In genomic region chr6:29815634-29816033, GRCm38 (mm10) we compare ENCODE assay signal across 23 mouse cellular contexts. TPM values are rescaled to one million over a fixed set of nuclear protein-coding genes. Genes with fewer than 3 reads are reported as not detected.
A peak's percentile ranks its signal among the peaks of the same experiment; 100 is the strongest.
DNase-seq lines count a peak whose midpoint lies in the region; ATAC-seq lines count a peak whose summit lies in the region.
"Had no signal": no experiment of that assay in that cellular context is flagged by ENCODE, and none has a peak within 500 bp of the region (broad histone marks: within the 10 kb centered on the region; RNA-seq: fewer than 3 reads in every experiment).

No protein-coding gene starts in this region.

- no peaks in the 10 kb centered on the region for H3K9me3 ChIP-seq in hindbrain, embryonic 10.5 days
- no peaks in the 10 kb centered on the region for H3K9me3 ChIP-seq in hindbrain, embryonic 16.5 days (ENCODE audit: control insufficient read depth, low read length)
- no peaks in the 10 kb centered on the region for H3K9me3 ChIP-seq in forebrain, embryonic 15.5 days
- no peaks in the 10 kb centered on the region for H3K9me3 ChIP-seq in midbrain, embryonic 12.5 days
- H3K9me3 ChIP-seq: heart, embryonic 13.5 days; liver, embryonic 13.5 days had no signal

- H3K27ac ChIP-seq in hindbrain, embryonic 10.5 days = peak overlapping the region; percentile 66; the same call in 1 of the 2 replicates
- H3K27ac ChIP-seq in hindbrain, embryonic 16.5 days (ENCODE audit: low read depth, low read length) = no peak overlapping the region
- H3K27ac ChIP-seq in forebrain, embryonic 15.5 days (replicated peaks) = peak overlapping the region; percentile 71; the same call in 1 of the 2 replicates
- peak overlapping the region; percentile 72 for H3K27ac ChIP-seq in midbrain, embryonic 12.5 days (replicated peaks)
- H3K27ac ChIP-seq: heart, embryonic 13.5 days; liver, embryonic 13.5 days; macrophage had no signal

- H3K36me3 ChIP-seq in hindbrain, embryonic 10.5 days = no peaks in the 10 kb centered on the region
- no peaks in the 10 kb centered on the region for H3K36me3 ChIP-seq in hindbrain, embryonic 16.5 days (ENCODE audit: control insufficient read depth, insufficient read depth, low read length)
- H3K36me3 ChIP-seq in forebrain, embryonic 15.5 days = no peaks in the 10 kb centered on the region
- no peaks in the 10 kb centered on the region for H3K36me3 ChIP-seq in midbrain, embryonic 12.5 days
- H3K36me3 ChIP-seq: liver, embryonic 13.5 days had no signal

- H3K4me3 ChIP-seq in hindbrain, embryonic 10.5 days = no peak overlapping the region
- H3K4me3 ChIP-seq in hindbrain, embryonic 16.5 days (ENCODE audit: low read length) = no peak overlapping the region
- H3K4me3 ChIP-seq in forebrain, embryonic 15.5 days = no peak overlapping the region
- H3K4me3 ChIP-seq in midbrain, embryonic 12.5 days = no peak overlapping the region
- H3K4me3 ChIP-seq: heart, embryonic 13.5 days; liver, embryonic 13.5 days had no signal

- no peaks in the 10 kb centered on the region for H3K27me3 ChIP-seq in hindbrain, embryonic 10.5 days (ENCODE audit: insufficient read depth, poor library complexity, severe bottlenecking)
- H3K27me3 ChIP-seq in hindbrain, embryonic 16.5 days (replicated peaks; ENCODE audit: control insufficient read depth, insufficient read depth, low read length) = no peaks in the 10 kb centered on the region
- H3K27me3 ChIP-seq in forebrain, embryonic 15.5 days = no peaks in the 10 kb centered on the region
- no peaks in the 10 kb centered on the region for H3K27me3 ChIP-seq in midbrain, embryonic 12.5 days
- H3K27me3 ChIP-seq: heart, embryonic 13.5 days; liver, embryonic 13.5 days; Patski had no signal

- DNase-seq in hindbrain, embryonic 10.5 days (ENCODE audit: low spot score) = no peak
- DNase-seq in adipocyte (ENCODE audit: low spot score) = peak; percentile 24
- no peak for DNase-seq in embryo, embryonic 11 days
- no peak for DNase-seq in gastrocnemius, postnatal 4 days (ENCODE audit: low spot score in 2 of 2)
- no peak for DNase-seq in adrenal gland, postnatal 36 days
- DNase-seq: cerebellum, adult 11-12 months; cerebellum, postnatal 25 days; gastrocnemius, postnatal 10 days; heart, adult 18-20 months; kidney, adult 9 months; kidney, postnatal 25 days; liver, embryonic 13.5 days; lung, embryonic 14.5 days; spleen, adult 18-20 months; thymus, postnatal 25 days had no signal

- ATAC-seq in hindbrain, embryonic 16.5 days = no peak
- no peak for ATAC-seq in forebrain, embryonic 15.5 days (replicated peaks)
- no peak for ATAC-seq in midbrain, embryonic 12.5 days (ENCODE audit: low FRiP score, low read depth)
- ATAC-seq: CD4-positive, CD25-positive, alpha-beta regulatory T cell, adult 4 months; inflammation-experienced regulatory T-cells, adult 6 months; Patski had no signal

- peaks cover 19% of the 10 kb centered on the region for H3K4me1 ChIP-seq in hindbrain, embryonic 10.5 days (replicated peaks)
- peaks cover 10% of the 10 kb centered on the region for H3K4me1 ChIP-seq in hindbrain, embryonic 16.5 days (ENCODE audit: control insufficient read depth, insufficient read depth, low read depth, low read length)
- H3K4me1 ChIP-seq in forebrain, embryonic 15.5 days = peaks cover 17% of the 10 kb centered on the region
- peaks cover 21% of the 10 kb centered on the region for H3K4me1 ChIP-seq in midbrain, embryonic 12.5 days
- H3K4me1 ChIP-seq: heart, embryonic 13.5 days; liver, embryonic 13.5 days had no signal

- H3K9ac ChIP-seq in hindbrain, embryonic 16.5 days (ENCODE audit: low read depth, low read length) = no peak overlapping the region
- H3K9ac ChIP-seq in forebrain, embryonic 15.5 days (replicated peaks) = no peak overlapping the region
- H3K9ac ChIP-seq in midbrain, embryonic 12.5 days (replicated peaks) = no peak overlapping the region
- H3K9ac ChIP-seq: heart, embryonic 13.5 days; liver, embryonic 13.5 days; lung, embryonic 14.5 days had no signal

- no peak overlapping the region for H3K4me2 ChIP-seq in hindbrain, embryonic 16.5 days (ENCODE audit: low read length)
- H3K4me2 ChIP-seq in forebrain, embryonic 15.5 days (replicated peaks) = no peak overlapping the region
- H3K4me2 ChIP-seq in midbrain, embryonic 12.5 days (replicated peaks) = no peak overlapping the region
- H3K4me2 ChIP-seq: heart, embryonic 13.5 days; liver, embryonic 13.5 days; lung, embryonic 14.5 days had no signal

- 86% methylated on average over 2 of the region's 2 CpGs for WGBS in hindbrain, embryonic 10.5 days
- WGBS in hindbrain, embryonic 16.5 days = 83% methylated on average over 2 of the region's 2 CpGs
- 71% methylated on average over 2 of the region's 2 CpGs for WGBS in forebrain, embryonic 15.5 days
- WGBS in midbrain, embryonic 12.5 days = 65% methylated on average over 2 of the region's 2 CpGs

RNA-seq across cellular contexts. Expression of gene Ahcyl2, which starts 47.8 kb away (rescaled TPM):
- polyA plus RNA-seq in hindbrain, embryonic 10.5 days (2016; fragmentation: Nextera tagmentation; extraction: Ambion mirVana) = 11.5 and 13.0 TPM in 2 replicates
- 20.5 and 22.3 TPM in 2 replicates for polyA plus RNA-seq in hindbrain, embryonic 16.5 days (2015; fragmentation: Nextera tagmentation; extraction: Ambion mirVana)
- 12.9 and 13.0 TPM in 2 replicates for polyA plus RNA-seq in forebrain, embryonic 15.5 days (2015; fragmentation: Nextera tagmentation; extraction: Ambion mirVana)
- 17.2 and 18.0 TPM in 2 replicates for polyA plus RNA-seq in midbrain, embryonic 12.5 days (2016; fragmentation: Nextera tagmentation; extraction: Ambion mirVana)
- total RNA-seq in gastrocnemius, postnatal 4 days (2021) = 10 to 100 TPM; 15.2 to 18.4 TPM
- total RNA-seq in adrenal gland, postnatal 36 days (2021) = 100 to 1,000 TPM; 116 to 172 TPM
